Mouse (Mus musculus) brain, adult 2 months (tissue): ENCODE measurements around the gene Rasl12.

Experiments used
- DNase-seq: peaks from one replicate; pipeline ENCODE4 v3.0.0; 2011; ENCODE audit warnings: low read depth, low spot score

Rasl12 gene

GRCm38 (mm10) chr9:65392638-65393364, 5.5 kb upstream of the Rasl12 start:
- peak; percentile 72 for DNase-seq

GRCm38 (mm10) chr9:65393606-65394005, 4.7 kb upstream of the Rasl12 start:
- DNase-seq: no peak

- DNase-seq: no peak
These were observed 3.9 kb upstream of the Rasl12 start for GRCm38 (mm10) chr9:65394360-65394759.

- DNase-seq: no peak
These were observed 1.6 kb downstream of the Rasl12 start for GRCm38 (mm10) chr9:65399934-65400333.

- DNase-seq: peak; percentile 86
These were observed 6.3 kb downstream of the Rasl12 start for GRCm38 (mm10) chr9:65404331-65405183.

- peak; percentile 53 for DNase-seq
These were observed 6.8 kb downstream of the Rasl12 start for GRCm38 (mm10) chr9:65405184-65405449.

GRCm38 (mm10) chr9:65407327-65407726, 9.0 kb downstream of the Rasl12 start:
- DNase-seq: no peak

- peak; percentile 18 for DNase-seq
These were observed 9.6 kb downstream of the Rasl12 start for GRCm38 (mm10) chr9:65407861-65408260.

- no peak for DNase-seq
These were observed 10.6 kb downstream of the Rasl12 start for GRCm38 (mm10) chr9:65408871-65409295.

GRCm38 (mm10) chr9:65410378-65410777, 12.1 kb downstream of the Rasl12 start:
- no peak for DNase-seq

GRCm38 (mm10) chr9:65411326-65411725, 13.0 kb downstream of the Rasl12 start:
- DNase-seq: peak; percentile 71

GRCm38 (mm10) chr9:65417738-65418137, 19.4 kb downstream of the Rasl12 start:
- no peak for DNase-seq

- DNase-seq: no peak
These were observed 21.3 kb downstream of the Rasl12 start for GRCm38 (mm10) chr9:65419633-65420032.

- DNase-seq: no peak
These were observed 24.6 kb downstream of the Rasl12 start, which contains the start of gene Slc51b for GRCm38 (mm10) chr9:65422760-65423501. TSS of gene Slc51b (minus strand) at chr9:65422955.

GRCm38 (mm10) chr9:65424393-65424792, 26.1 kb downstream of the Rasl12 start:
- no peak for DNase-seq

- DNase-seq: no peak
These were observed 29.2 kb downstream of the Rasl12 start for GRCm38 (mm10) chr9:65427511-65427910.

- DNase-seq: no peak
These were observed 29.7 kb downstream of the Rasl12 start for GRCm38 (mm10) chr9:65428003-65428402.

- DNase-seq: no peak
These were observed 32.1 kb downstream of the Rasl12 start for GRCm38 (mm10) chr9:65430401-65430800.

- DNase-seq: no peak
These were observed 32.6 kb downstream of the Rasl12 start for GRCm38 (mm10) chr9:65430921-65431320.

- DNase-seq: peak; percentile 88
These were observed 33.9 kb downstream of the Rasl12 start for GRCm38 (mm10) chr9:65432236-65432635.

- peak; percentile 27 for DNase-seq
These were observed 35.8 kb downstream of the Rasl12 start for GRCm38 (mm10) chr9:65434140-65434539.

- DNase-seq: no peak
These were observed 36.9 kb downstream of the Rasl12 start for GRCm38 (mm10) chr9:65435211-65435610.
